Mouse (Mus musculus): Measurements from ENCODE around the gene St5.

Gene St5

DNA sequence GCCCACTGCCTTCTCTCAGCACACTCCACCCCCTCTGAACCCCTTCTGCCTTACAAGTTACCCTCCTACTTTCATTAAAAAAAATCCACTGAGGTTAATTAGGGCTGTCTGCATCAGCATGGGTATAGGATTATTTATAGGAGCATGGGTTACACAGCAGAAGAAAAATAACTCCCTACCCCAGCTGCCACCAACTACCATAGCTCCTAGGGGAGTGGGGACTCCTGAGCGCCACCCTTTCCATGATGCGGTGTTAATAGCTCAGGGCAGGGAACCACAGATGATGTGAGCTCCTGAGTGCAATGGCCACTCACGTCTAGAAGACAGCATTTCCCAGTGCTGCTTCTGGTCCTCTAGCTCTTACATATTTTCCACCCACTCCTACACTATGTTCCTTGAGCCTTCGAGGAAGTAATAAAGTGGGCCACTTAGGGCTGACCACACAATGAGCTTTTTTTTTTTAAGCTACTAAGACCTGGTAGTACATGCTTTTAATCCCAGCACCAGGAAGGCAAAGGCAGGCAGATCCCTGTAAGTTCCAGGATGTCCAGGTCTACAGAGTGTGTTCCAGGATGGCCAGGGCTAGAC lies 139.5 kb downstream of the St5 start:
- no peak for DNase-seq

DNA sequence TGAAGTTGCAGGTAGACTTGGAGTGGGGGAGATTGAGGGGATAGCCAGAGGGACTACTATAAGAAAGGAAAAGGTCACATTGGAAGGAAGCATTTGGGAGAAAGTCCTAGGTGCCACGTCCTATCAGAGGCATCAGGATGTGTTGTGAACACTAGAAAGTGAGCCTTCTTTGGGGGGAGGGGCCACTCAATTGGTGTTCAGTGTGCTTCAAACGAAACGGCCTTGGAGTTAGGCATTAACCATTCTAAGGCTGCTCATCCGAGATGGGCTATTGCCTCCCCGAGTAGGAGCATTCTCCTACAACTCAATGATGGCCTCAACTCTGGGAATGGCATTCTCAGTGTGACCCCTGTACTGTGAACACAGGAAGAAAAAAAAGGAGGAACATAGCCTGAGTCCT lies 140.7 kb downstream of the St5 start:
- no peak for DNase-seq

DNA sequence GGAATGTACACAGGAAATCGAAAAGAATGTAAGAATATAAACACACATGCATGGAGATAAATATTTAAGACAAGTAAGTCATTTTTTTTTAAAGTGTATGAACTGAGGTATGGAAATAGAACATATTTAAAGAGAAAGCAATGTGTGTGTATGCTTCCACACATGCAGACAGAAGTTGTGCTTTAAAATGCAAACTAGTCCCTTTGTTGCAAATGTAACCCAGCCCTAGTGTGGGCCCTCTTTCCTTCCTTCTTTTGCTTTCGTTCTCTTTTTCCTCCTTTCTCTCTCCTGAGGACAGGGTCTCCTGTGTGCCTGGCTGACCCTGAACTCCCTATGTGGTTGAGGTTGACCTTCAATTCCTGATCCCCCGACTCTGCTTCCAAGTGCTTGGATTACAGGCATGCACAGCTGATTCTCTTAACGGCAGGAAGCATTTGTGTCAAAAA lies 141.2 kb downstream of the St5 start:
- DNase-seq = peak in 1 of 2 experiments; percentile 9

DNA sequence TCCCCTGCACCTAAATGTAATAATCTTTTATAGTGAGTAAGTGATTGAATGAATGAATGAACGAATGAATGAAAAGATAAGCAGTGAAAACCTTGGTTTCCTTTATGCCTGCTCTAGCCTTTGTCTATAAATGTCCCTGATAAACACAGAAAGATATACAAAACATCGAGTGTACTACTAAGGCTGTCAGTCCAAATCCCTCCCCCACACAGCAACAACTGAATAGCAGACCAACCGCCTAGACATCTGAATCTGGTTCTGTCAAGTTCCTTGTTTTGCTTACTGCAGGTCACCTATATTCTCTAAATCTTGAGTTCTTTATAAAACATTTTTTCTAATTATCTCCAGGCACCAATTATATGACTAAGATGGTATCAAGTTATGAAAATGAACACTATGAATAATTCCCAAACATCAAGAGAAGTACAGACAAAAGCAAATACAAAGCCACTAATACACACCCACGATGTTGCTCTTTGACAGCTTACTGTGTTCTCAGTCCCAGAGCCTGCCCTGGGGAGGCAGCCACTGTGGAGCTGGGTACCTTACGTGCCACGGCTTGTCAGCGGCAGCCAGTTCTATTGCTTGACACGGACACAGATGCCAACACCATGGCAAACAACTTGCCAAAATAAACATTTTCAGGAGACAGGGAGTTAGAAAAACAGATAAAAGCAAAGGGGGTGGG lies 141.8 kb downstream of the St5 start:
- DNase-seq = no peak

DNA sequence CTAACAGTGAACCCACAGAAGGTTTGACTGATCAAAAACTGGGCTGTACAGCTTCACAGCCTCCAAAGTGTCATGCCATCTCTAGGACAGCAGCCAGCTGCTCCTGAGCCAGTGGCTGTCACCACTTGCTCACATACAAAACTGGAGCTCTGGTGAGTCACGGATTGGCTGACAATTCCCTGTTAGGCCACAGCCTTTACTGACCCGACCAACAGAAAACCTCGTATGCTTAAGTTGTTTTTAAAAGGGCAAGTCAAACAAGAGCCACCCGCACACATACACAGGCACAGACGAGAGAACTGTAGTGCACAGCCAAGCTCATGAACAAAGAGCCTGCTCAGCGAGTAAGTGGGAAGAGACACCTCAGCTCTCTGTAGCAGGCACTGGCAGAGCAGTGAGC lies 143.9 kb downstream of the St5 start:
- no peak for DNase-seq

DNA sequence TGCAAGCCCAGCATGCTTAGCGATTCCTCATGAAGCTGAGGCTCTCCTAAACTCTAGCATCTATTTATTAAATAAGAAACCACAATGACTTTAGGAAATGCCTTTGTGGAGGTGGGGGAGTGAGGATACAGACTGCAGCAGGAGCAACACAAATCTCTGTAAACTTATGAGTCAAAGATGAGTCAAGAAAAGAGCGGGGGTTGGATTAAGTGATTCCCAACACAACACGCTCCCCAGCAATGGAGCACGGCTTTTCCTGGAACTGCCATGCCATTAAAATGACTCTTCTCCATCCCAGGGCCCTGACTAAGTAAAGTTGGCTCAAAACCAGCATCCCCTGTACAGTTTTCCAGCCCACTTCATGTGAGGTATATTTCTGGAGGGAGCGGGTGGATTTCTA lies 156.7 kb downstream of the St5 start:
- DNase-seq = no peak

DNA sequence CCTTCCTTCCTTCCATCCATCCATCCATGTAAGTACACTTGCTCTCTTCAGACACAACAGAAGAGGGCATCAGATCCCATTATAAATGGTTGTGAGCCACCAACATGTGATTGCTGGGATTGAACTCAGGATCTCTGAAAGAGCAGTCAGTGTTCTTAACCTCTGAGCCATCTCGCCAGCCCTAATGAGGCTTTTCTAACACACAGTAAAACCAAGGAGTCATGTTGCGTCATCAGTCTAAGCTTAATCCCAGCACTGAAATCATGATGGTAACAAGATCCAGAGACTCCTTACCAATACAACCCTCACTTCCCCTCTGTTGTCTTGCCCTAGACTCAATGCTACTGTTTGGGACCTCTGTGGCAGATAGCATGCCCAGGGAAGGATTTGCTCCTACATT lies 157.2 kb downstream of the St5 start:
- no peak for DNase-seq

DNA sequence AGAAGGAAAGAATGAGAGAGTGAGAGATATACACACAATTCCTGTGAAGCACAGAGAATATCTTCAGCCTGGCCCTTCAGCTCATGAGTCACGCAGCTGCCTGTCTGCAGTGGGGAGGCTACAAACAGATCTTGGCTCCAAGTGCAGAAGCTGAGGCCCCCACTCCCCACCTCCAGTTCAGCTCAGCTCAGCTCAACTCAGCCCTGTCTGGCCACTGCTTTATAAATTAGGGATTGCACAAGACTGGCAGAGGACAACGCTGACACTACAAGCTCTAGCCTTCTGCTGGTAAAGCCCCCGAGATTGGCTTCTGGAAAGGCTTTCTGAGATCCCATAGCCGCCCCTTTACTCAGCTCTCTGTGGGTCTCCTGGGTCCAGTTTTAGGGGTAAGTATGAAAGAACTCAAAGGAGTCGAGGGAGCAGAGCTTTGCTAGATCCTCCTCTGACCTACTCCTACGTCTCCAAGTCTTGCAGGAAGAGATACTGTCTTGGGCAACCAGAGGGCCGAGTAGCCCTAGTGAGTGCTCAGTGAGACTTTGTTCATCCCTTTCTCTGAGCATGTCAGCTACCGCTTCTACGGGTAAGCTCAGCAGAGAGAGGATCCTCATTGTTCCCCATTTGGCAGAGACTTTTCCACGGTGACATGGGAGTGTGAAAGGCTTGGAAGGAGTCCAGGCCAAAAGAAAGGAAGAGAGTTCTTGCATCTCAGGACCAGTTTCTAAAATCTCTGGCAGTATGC lies 158.0 kb downstream of the St5 start:
- DNase-seq = no peak

DNA sequence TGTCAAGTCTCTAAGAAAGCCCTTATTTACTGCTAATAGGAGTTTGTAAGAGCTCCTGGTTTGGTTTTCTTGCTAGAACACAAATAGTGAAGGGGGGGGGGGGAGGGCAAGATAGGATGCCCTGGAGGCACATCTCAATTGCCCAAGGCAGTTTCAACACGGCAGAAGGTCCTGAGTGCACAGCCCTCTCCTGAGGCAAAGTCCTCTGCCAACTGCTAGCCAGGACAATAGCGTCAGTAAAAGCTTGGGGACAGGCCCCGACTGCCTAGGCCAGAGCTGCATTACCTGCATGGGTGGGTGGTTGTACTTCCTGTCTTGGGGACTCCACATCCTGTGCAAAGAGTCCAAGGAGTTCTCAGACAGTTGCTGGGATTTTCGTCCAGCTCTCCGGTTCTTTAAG lies 158.6 kb downstream of the St5 start:
- no peak for DNase-seq

DNA sequence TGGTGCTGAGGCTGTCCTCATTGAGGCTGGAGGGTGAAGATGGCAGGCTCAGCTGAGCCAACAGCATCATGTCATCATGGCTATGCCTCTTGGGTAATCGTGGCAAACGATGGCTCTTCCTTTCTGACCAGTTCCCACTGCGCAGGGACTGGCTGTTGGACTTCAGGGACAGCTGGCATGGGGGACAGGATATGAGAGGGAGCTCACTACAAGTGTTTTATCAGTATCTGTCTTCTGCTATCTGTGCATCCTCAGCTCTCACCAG lies 161.1 kb downstream of the St5 start:
- no peak for DNase-seq

DNA sequence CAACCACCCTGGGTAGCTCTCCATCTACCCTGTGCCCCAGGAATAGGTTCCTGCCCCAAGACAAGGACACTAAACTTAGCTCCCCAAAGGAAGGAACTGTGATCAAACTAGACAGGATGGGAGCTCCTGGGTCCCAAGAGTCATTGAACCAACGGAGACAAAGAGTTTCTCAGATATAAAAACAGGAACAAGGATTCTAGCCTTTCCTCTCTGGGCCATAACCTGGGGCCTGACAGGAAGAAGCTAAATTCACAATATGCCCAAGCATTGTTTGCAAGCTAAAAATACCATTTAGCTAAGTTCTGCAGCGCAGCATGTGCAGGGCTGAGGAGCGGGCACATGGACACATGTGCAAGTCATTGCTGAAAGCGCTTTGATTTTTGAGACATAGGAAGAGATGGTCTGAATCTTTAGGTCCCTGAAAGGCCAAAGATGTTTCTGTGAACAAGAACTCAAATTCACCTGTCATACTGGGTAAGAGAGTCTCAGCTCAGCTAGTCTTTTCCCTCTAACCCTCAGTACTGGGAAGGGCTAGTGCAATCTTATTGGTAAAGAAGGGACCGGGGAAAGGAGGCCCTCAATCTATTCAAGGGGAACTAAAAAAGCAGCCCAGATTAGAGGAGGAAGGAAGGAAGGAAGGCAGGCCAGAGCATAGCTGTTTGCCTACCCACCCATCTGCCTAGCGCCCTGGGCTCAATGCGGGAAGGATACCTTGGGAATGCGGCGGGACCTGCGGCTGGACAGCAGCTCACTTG lies 161.6 kb downstream of the St5 start:
- no peak for DNase-seq

DNA sequence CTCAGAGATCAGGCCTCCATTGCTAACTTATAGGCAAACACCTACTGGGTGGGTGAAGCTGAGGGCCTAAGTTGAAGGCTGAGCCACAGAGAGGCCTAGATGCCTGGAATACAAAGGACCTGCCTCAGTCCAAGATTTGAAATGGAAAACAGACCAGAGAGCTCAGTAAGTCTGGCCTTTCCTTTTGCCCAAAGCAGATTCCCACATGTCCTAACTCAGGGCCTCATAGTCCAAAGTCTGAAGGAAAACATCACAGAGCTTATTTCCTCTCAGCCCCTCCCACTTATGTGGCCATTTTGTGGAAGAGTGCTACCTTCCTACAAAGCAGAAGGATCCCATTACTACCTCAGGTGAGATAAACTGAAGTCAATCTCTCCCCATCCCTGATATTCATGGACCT lies 162.5 kb downstream of the St5 start:
- DNase-seq = no peak

DNA sequence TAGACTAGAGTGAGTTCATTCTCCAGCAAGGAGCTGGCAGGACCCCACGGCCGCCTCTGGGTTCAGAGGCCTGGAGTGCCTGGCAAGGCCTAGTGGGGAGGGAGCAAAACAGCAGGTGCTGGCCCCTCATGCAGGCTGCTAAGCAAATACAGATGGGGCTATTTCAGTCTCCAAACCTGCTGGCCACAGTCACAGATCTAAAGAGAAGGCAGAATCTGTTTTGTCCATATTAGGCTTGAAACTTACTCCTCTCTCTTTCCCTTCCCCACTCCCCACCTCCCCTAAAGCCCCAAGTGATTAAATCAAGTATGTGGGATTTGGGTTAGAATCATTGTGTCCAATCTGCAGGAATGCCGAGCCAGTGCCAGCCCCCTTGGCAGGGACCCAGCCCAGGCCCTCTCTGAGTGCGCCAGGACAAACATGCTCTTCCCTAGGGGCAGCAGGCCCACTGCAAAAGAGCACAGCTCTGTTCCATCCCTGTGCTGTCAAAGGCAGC lies 166.9 kb downstream of the St5 start:
- no peak for DNase-seq

DNA sequence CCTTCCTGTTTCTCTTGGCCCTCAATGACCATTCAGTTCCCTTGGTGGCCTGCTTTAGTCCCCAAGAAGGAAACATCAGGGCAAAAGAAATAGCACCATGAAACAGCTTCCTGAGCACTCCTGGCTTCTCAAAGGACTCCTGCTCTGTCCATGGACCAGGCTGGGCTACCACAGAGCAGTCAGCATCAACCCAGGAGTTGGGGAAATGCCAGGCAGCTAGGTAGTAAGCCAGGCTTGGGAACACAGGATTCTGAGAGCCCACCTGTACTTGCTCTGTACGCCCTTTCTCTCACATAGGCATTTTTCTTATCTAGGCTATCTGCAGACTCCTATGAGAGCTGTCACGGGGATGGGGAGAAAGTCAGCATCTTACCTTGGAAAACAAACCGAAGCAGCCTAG lies 168.5 kb downstream of the St5 start:
- no peak for DNase-seq

DNA sequence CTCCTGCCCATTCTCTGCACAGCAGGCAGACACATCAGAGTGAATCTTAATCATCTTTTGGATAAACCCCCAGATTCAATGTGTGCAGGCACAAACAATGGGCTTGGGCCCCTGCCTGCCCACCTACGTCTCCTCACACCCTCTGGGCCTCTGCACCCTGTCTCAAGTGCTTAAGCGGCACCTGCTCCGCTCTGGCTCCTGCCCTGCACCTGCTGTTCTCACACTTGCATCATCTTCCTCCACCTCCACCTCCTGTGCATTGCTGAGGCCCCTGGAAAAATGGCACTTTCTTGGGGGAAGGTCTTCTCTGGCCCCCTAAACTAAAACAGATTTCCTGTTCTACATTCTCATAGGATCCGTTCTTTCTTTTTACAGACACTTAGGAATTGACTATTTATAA lies 169.5 kb downstream of the St5 start:
- DNase-seq = no peak

DNA sequence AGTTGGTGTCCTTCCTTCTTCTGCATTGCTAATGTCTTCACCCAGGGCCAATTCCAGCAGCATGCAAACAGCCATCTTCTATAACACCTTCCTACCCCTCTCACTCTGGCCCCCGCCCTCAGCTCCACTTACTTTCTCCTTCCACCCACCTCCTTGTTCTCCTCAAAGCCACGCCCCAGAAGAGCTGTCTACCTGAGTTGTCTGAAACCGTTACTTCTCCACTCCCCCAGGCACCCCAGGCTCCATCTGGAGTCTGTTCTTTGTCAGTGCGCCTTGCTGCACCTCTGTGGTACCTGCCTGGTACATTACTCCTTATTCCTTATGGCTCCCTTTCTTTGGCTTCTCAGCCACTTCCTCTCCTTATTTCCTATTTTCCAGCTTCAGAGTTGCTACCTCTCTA lies 170.3 kb downstream of the St5 start:
- DNase-seq = no peak

DNA sequence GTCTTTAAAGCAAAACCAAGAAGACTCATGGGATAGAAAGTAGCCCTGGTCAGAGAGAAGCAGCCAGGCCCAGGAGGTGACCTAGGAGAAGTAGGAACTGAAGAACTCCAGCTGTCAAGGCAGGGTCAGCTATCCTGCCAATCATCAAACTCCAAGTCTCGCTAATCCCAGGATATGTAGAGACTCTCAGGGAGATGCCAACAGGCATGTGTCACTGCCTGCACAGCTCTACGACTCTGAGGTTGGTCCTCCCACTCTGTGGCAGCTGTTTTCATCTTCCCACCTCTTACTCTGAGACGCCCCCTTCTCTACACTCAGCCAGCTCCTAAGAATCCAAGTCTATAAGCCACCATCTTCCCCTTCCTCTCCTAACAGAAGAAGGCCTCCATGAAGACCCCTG lies 170.7 kb downstream of the St5 start:
- DNase-seq = no peak

DNA sequence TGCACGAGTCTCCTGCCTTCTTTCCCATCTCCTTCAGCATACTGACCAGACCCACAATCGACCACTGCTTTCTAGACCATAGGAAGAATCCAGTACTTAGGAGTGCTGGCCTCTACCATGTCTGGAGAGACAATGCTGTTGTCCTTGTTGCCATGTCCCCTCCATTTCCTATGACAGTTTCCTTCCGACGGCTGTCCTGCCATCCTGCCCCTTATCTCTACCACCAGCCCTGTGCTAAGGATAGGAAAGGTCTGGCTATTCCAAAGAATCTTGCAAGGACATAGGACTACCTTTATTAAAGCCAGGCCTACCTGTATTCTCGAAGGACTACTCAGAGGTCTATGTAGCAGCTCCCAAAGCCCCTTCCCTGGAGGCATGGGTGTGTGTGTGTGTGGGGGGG lies 171.9 kb downstream of the St5 start:
- no peak for DNase-seq

DNA sequence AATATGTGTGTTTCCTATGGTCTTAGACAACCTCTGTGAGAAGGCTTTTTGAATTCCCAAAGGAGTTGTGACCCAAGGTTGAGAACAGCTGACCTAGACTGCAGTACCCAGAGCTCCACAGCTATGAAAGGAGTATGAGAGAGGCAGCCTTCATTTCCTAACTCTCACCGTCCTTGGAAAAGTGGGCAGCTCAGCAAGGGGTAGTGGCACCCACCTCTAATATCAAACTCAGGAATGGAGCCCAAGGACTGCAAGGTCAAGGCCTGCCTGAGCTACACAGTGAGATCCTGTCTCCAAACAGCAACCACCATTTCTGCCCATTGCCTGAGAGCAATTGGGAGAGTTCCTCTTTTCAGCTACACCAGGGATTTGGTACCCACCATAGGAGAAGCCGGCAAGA lies 173.7 kb downstream of the St5 start:
- no peak for DNase-seq

DNA sequence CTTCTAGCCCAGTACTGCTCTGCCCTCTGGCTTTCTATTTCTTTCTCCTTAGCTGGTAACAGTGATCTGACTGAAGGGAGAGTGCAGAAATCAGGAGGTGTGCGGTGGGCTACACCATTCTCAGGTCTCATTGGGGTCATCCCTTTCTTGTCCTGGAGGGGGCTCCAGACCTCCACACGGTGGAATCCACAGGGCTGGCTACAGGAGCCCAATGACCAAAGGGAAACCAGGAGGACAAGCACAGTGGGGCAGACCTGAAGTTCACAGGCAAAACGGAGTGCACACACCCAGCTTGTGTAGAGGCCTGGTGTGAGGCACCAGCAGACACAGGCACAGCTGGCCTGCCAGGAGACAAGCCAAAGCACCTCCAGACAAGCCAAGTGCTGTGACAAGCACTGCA lies 175.0 kb downstream of the St5 start:
- DNase-seq = peak; percentile 47 to 59

DNA sequence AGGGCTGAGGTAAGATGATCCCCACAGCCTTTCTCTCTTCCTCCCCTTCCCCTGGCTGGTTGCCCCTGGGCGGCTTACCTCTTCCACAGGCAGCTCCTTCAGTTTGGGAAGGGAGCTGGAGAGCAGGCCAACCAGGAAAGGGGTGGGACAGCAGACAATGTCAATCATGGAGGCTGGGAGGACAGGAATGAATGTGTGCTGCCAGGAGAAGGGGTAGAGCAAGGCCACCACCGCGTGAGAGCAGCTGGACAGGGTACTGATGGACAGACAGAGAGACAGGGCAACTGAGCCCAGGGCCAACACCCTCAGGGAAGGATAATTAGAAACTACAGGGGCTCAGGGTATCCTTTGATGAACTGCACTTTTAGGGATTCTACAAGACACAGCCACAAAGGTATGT lies 175.9 kb downstream of the St5 start:
- DNase-seq = no peak

DNA sequence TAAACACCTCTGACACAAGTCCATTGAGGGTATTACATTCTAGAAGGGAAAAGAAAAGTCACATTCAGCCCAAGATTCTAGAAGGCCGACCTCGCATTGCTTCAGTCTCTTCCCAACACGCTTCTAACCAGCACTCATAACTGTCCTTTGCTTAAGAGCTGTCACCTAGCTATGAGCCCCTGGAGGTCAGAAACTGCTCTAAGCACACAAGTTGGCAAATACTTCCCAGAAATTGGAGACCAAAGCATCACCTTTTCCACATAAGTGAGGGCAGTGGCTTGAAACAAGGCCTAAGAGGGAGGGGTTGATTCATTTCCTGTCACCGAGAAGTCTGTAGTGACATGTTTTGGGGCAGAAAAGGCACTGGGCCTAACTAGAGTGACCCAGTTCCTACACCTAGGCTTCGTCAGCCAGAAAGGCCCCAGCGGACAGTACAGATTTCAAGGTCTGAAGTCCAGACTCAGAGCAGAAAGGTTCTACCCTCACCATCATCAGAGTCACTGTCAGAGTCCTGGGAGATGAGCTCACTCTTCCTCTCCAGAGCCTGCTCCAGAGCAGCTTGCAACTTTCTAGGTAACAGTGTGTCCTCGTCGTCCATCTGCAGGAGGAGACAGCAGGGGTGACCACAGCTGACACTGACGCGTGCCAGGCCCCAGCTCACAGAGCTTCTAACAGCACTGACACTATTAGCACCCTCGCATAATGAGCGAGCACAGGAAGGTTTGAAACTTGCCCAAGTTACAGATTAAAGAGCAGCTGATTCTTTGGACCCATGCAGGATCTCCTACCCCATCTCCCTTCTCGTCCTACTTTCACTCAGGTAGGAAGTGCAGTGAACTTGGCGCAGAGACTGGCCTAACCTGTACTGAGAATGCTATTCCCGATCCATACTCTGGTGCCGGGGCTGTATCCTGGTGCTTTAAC lies 177.4 kb downstream of the St5 start:
- DNase-seq = no peak

DNA sequence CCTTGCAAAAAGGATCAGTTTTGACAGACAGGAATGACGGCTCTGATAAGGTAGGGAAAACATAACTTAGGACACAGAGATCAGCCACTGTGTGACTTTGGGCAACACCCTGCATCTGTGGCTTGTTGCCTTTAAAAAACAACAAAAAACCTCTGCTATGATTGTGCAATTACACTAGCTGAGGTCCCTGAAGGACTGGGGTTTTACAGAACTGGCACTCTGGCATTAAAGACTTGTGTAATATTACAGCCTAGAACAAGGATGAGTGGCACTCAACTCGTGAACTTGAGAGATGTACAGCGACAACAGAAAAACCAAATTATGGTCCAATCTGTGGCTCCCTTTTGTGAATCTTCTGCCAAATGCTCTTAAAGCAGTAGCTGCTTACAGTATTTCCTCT lies 178.6 kb downstream of the St5 start:
- no peak for DNase-seq

All from B cell, adult 2 months (primary cell).